12 mouse cellular contexts compared by ENCODE assay signal in the genomic region with DNA sequence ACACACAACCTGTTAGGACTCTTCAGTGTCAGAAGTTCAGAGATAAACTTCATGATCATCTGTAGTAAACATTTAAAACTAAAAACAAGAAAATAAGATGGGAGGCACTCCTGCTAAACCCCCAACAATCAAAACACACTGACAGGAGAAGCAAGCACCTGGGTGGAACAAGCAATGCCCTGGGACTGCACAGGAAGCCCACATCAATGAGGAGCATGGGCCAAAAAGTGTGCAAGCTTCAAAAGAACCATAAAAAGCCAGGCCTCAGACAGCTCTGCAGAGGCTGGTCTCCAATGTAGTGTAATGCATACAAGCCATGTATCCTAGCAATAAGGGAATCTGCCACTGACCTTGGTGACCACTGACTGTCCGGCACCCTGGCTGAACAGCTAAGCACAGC.
"Had no signal": no experiment of that assay in that cellular context is flagged by ENCODE, and none has a peak within 500 bp of the region (broad histone marks: within the 10 kb centered on the region; RNA-seq: fewer than 3 reads in every experiment).

No protein-coding gene starts in this region.

- DNase-seq: kidney, adult 11 months; kidney, adult 9 months; kidney, postnatal 14 days; kidney, postnatal 4 days; liver; lung, adult 18-20 months; lung, postnatal 10 days; lung, postnatal 4 days; midbrain, embryonic 14.5 days; right cerebral cortex, adult 18-20 months; right cerebral cortex, postnatal 25 days; spleen, adult 18-20 months had no signal
